ENCODE assay signal across 13 mouse cellular contexts in the genomic region with DNA sequence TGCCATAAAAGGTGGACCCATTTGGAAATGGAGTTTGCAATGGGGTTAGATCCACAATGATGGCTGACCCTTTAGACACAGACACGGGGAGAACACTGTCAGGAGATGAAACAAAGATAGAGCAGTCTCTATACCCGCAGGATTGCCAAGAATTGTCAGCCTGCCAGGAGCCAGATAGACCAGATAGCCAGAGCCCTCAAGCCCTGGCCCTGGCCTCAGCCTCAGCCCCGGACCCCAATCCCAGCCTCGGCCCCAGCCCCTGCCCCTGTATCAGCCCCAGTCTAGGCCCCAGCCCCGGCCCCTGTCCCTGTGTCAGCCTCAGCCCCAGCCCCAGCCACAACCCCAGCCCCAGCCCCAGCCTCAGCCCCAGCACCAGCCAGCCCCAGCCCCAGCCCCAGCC.
DNase-seq lines count a peak whose midpoint lies in the region; ATAC-seq lines count a peak whose summit lies in the region.
"Had no signal": no experiment of that assay in that cellular context is flagged by ENCODE, and none has a peak within 500 bp of the region (broad histone marks: within the 10 kb centered on the region; RNA-seq: fewer than 3 reads in every experiment).

No protein-coding gene starts in this region.

- no peak for DNase-seq in embryonic facial prominence, embryonic 10.5 days (ENCODE audit: low spot score)
- no peak for DNase-seq in lung, postnatal 14 days
- DNase-seq in lung, adult 18-20 months: no peak
- no peak for DNase-seq in adrenal gland, adult (ENCODE audit: inconsistent age in 2 of 2, low spot score in 1 of 2)
- DNase-seq: heart, adult 11 months; heart, postnatal 36 days; kidney, adult 8-10 months; liver, embryonic 13.5 days; lung, postnatal 10 days; right cerebral cortex, postnatal 14 days had no signal

- H3K9ac ChIP-seq in embryonic facial prominence, embryonic 15.5 days: no peak overlapping the region
- no peak overlapping the region for H3K9ac ChIP-seq in hindbrain, embryonic 13.5 days
- H3K9ac ChIP-seq in midbrain, embryonic 15.5 days: no peak overlapping the region
- H3K9ac ChIP-seq: liver, embryonic 13.5 days had no signal

- H3K27ac ChIP-seq in embryonic facial prominence, embryonic 10.5 days (replicated peaks): peak overlapping the region; percentile 67
- no peak overlapping the region for H3K27ac ChIP-seq in embryonic facial prominence, embryonic 15.5 days (replicated peaks)
- peak overlapping the region; percentile 81 for H3K27ac ChIP-seq in hindbrain, embryonic 13.5 days
- H3K27ac ChIP-seq in midbrain, embryonic 15.5 days: peak overlapping the region; percentile 35; the same call in 1 of the 2 replicates
- H3K27ac ChIP-seq: liver, embryonic 13.5 days had no signal

- 0 out of 2 replicates have a peak, but pooled peaks have one; percentile 47 for ATAC-seq in embryonic facial prominence, embryonic 15.5 days (ENCODE audit: insufficient number of reproducible peaks, low FRiP score, low TSS enrichment, low read depth)
- peak; percentile 41 for ATAC-seq in hindbrain, embryonic 13.5 days (ENCODE audit: low FRiP score)
- 0 out of 2 replicates have a peak, but pooled peaks have one; percentile 44 for ATAC-seq in midbrain, embryonic 15.5 days (replicated peaks)

- no peaks in the 10 kb centered on the region for H3K36me3 ChIP-seq in embryonic facial prominence, embryonic 10.5 days (replicated peaks)
- H3K36me3 ChIP-seq in embryonic facial prominence, embryonic 15.5 days: no peaks in the 10 kb centered on the region
- no peaks in the 10 kb centered on the region for H3K36me3 ChIP-seq in hindbrain, embryonic 13.5 days
- no peaks in the 10 kb centered on the region for H3K36me3 ChIP-seq in midbrain, embryonic 15.5 days (replicated peaks)
- H3K36me3 ChIP-seq: liver, embryonic 13.5 days had no signal

- H3K4me2 ChIP-seq in embryonic facial prominence, embryonic 15.5 days (replicated peaks): no peak overlapping the region
- H3K4me2 ChIP-seq in hindbrain, embryonic 13.5 days: peak overlapping the region; percentile 31; the same call in 1 of the 2 replicates
- no peak overlapping the region for H3K4me2 ChIP-seq in midbrain, embryonic 15.5 days
- H3K4me2 ChIP-seq: liver, embryonic 13.5 days had no signal

- 89% methylated on average over 5 of the region's 5 CpGs for WGBS in embryonic facial prominence, embryonic 10.5 days
- 73% methylated on average over 5 of the region's 5 CpGs for WGBS in embryonic facial prominence, embryonic 15.5 days
- 31% methylated on average over 5 of the region's 5 CpGs for WGBS in hindbrain, embryonic 13.5 days
- 59% methylated on average over 4 of the region's 5 CpGs for WGBS in midbrain, embryonic 15.5 days

- peaks cover 27% of the 10 kb centered on the region for H3K4me1 ChIP-seq in embryonic facial prominence, embryonic 10.5 days
- peaks cover 6% of the 10 kb centered on the region for H3K4me1 ChIP-seq in embryonic facial prominence, embryonic 15.5 days
- peaks cover 40% of the 10 kb centered on the region for H3K4me1 ChIP-seq in hindbrain, embryonic 13.5 days (replicated peaks)
- peaks cover 23% of the 10 kb centered on the region for H3K4me1 ChIP-seq in midbrain, embryonic 15.5 days
- H3K4me1 ChIP-seq: liver, embryonic 13.5 days had no signal

- H3K4me3 ChIP-seq in embryonic facial prominence, embryonic 10.5 days: no peak overlapping the region
- no peak overlapping the region for H3K4me3 ChIP-seq in embryonic facial prominence, embryonic 15.5 days (replicated peaks)
- no peak overlapping the region for H3K4me3 ChIP-seq in hindbrain, embryonic 13.5 days
- H3K4me3 ChIP-seq in midbrain, embryonic 15.5 days: no peak overlapping the region
- H3K4me3 ChIP-seq: liver, embryonic 13.5 days had no signal

- no peaks in the 10 kb centered on the region for H3K9me3 ChIP-seq in embryonic facial prominence, embryonic 10.5 days
- H3K9me3 ChIP-seq in embryonic facial prominence, embryonic 15.5 days (replicated peaks): no peaks in the 10 kb centered on the region
- H3K9me3 ChIP-seq in hindbrain, embryonic 13.5 days: no peaks in the 10 kb centered on the region
- H3K9me3 ChIP-seq in midbrain, embryonic 15.5 days: no peaks in the 10 kb centered on the region
- H3K9me3 ChIP-seq: liver, embryonic 13.5 days had no signal

- H3K27me3 ChIP-seq in embryonic facial prominence, embryonic 10.5 days (replicated peaks; ENCODE audit: low read depth, poor library complexity, severe bottlenecking): no peaks in the 10 kb centered on the region
- H3K27me3 ChIP-seq in embryonic facial prominence, embryonic 15.5 days: no peaks in the 10 kb centered on the region
- H3K27me3 ChIP-seq in hindbrain, embryonic 13.5 days: 0 out of 2 replicates have a peak, but pooled peaks cover 13% of the 10 kb centered on the region
- H3K27me3 ChIP-seq in midbrain, embryonic 15.5 days (replicated peaks): no peaks in the 10 kb centered on the region
- H3K27me3 ChIP-seq: liver, embryonic 13.5 days had no signal
